Mouse (Mus musculus) c-Kit-positive CD71-negative TER-119-negative erythroid progenitor cells, embryonic 14.5 days (primary cell): ENCODE results near the gene Madd.

ENCODE experiments used
- DNase-seq: peaks from one replicate; pipeline ENCODE4 v3.0.0-alpha.2; 2013; ENCODE audit warnings: low read depth

Madd gene

GRCm38 (mm10) chr2:91183711-91184405 lies at the start of gene Madd:
Gene Madd, minus strand, starts transcription at chr2:91183837.
- DNase-seq, result peak; percentile 71

- no peak for DNase-seq
Observed at GRCm38 (mm10) chr2:91229735-91230134, 46.1 kb upstream of the Madd start.

GRCm38 (mm10) chr2:91223614-91224013 lies 40.0 kb upstream of the Madd start:
- no peak for DNase-seq

- DNase-seq, result no peak
Observed at GRCm38 (mm10) chr2:91220501-91220900, 36.9 kb upstream of the Madd start.

- DNase-seq, result no peak
Observed at GRCm38 (mm10) chr2:91217032-91217431, 33.4 kb upstream of the Madd start.

- no peak for DNase-seq
Observed at GRCm38 (mm10) chr2:91213311-91213710, 29.7 kb upstream of the Madd start.

- DNase-seq, result no peak
Observed at GRCm38 (mm10) chr2:91206254-91206775, 22.7 kb upstream of the Madd start.

GRCm38 (mm10) chr2:91202972-91203656 lies 19.5 kb upstream of the Madd start:
- no peak for DNase-seq

GRCm38 (mm10) chr2:91202222-91202971 lies 18.8 kb upstream of the Madd start, which contains the start of the genes Nr1h3 and Acp2:
Gene Nr1h3, minus strand, starts transcription at chr2:91202834.
Gene Acp2, plus strand, starts transcription at chr2:91202885.
- DNase-seq, result peak; percentile 85

- DNase-seq, result no peak
Observed at GRCm38 (mm10) chr2:91198888-91199287, 15.3 kb upstream of the Madd start.

GRCm38 (mm10) chr2:91196577-91197001 lies 13.0 kb upstream of the Madd start:
- no peak for DNase-seq

GRCm38 (mm10) chr2:91194624-91195332 lies 11.1 kb upstream of the Madd start:
- no peak for DNase-seq

GRCm38 (mm10) chr2:91190501-91190900 lies 6.9 kb upstream of the Madd start:
- no peak for DNase-seq

GRCm38 (mm10) chr2:91187431-91187830 lies 3.8 kb upstream of the Madd start:
- no peak for DNase-seq

GRCm38 (mm10) chr2:91186208-91186607 lies 2.6 kb upstream of the Madd start:
- DNase-seq, result no peak

- peak; percentile 96 for DNase-seq
Observed at GRCm38 (mm10) chr2:91183148-91183513, 506 bp downstream of the Madd start.

- no peak for DNase-seq
Observed at GRCm38 (mm10) chr2:91182405-91183147, 1.1 kb downstream of the Madd start.

GRCm38 (mm10) chr2:91182016-91182404 lies 1.6 kb downstream of the Madd start:
- DNase-seq, result no peak

GRCm38 (mm10) chr2:91180706-91181105 lies 2.9 kb downstream of the Madd start:
- no peak for DNase-seq

GRCm38 (mm10) chr2:91179825-91180224 lies 3.8 kb downstream of the Madd start:
- no peak for DNase-seq

- no peak for DNase-seq
Observed at GRCm38 (mm10) chr2:91176234-91176633, 7.4 kb downstream of the Madd start.
